Mouse (Mus musculus) cortical plate, adult 2 months (tissue): ENCODE measurements around the gene Nmrk2.

Experiments
- CTCF ChIP-seq: fragments of 200-500 bp; IDR thresholded peaks from 2 replicates; pipeline ENCODE4 v1.5.1; 2011; ENCODE audit warnings: mild to moderate bottlenecking, control low read depth, low read length; ENCODE audit not compliant: insufficient read depth; ENCODE audit errors: extremely low read depth
- POLR2A ChIP-seq: fragments of 200-500 bp; IDR thresholded peaks from 2 replicates; pipeline ENCODE4 v1.6.1; 2011; ENCODE audit warnings: mild to moderate bottlenecking, low read length, control low read depth; ENCODE audit not compliant: insufficient read depth; ENCODE audit errors: extremely low read depth

GRCm38 (mm10) chr10:81151261-81151660 lies 50.6 kb downstream of the Nmrk2 start:
- TF ChIP-seq POLR2A (no peak), CTCF (no peak)
